ENCODE assay signal across 8 mouse cellular contexts in genomic region chr9:21424631-21425555, GRCm38 (mm10). TPM values are rescaled to one million over a fixed set of nuclear protein-coding genes. Genes with fewer than 3 reads are reported as not detected.
DNase-seq lines count a peak whose midpoint lies in the region; ATAC-seq and TF ChIP-seq lines count a peak whose summit lies in the region.

Gene Dnm2, plus strand, starts transcription at chr9:21424908.

- TF ChIP-seq EP300 in MEL (IDR thresholded peaks at IDR 0.05; ENCODE audit: low read depth in 1 of 2, low read length in 2 of 2) = no peak

- peak; percentile 99 for ATAC-seq in forebrain, postnatal 0 days
- peak; percentile 98 for ATAC-seq in lung, embryonic 15.5 days (ENCODE audit: borderline replicate concordance, extremely low read depth, low FRiP score, low TSS enrichment)

- peak within 1 kb of the TSS; percentile 53 to 78 for H3K4me3 ChIP-seq in MEL (ENCODE audit: control insufficient read depth in 1 of 2, insufficient read depth in 1 of 2, low read depth in 2 of 2, low read length in 2 of 2)
- H3K4me3 ChIP-seq in cerebellum, adult 2 months (replicated peaks; ENCODE audit: insufficient read depth, low read depth, low read length) = peak within 1 kb of the TSS; percentile 83
- peak within 1 kb of the TSS; percentile 83 for H3K4me3 ChIP-seq in forebrain, postnatal 0 days (ENCODE audit: low read depth, low read length)
- H3K4me3 ChIP-seq in lung, embryonic 15.5 days = peak within 1 kb of the TSS; percentile 70

- peaks cover 17 to 41% of the 10 kb centered on the region in 2 experiments for H3K4me1 ChIP-seq in MEL (ENCODE audit: control insufficient read depth in 1 of 2, insufficient read depth in 2 of 2, low read length in 2 of 2)
- H3K4me1 ChIP-seq in cerebellum, adult 2 months (ENCODE audit: control insufficient read depth, insufficient read depth, low read length) = peaks cover 27% of the 10 kb centered on the region
- H3K4me1 ChIP-seq in forebrain, postnatal 0 days (ENCODE audit: insufficient read depth) = peaks cover 15% of the 10 kb centered on the region
- H3K4me1 ChIP-seq in lung, embryonic 15.5 days = peaks cover 24% of the 10 kb centered on the region

- H3K27ac ChIP-seq in MEL (ENCODE audit: control insufficient read depth, low read depth, low read length) = peak within 1 kb of the TSS; percentile 70
- H3K27ac ChIP-seq in cerebellum, adult 2 months (ENCODE audit: insufficient read depth, low read length) = peak within 1 kb of the TSS; percentile 19
- H3K27ac ChIP-seq in forebrain, postnatal 0 days (ENCODE audit: low read depth, low read length) = peak within 1 kb of the TSS; percentile 82
- peak within 1 kb of the TSS; percentile 69 for H3K27ac ChIP-seq in lung, embryonic 15.5 days

- H3K9ac ChIP-seq in MEL (ENCODE audit: control insufficient read depth, low read depth, low read length, poor library complexity, severe bottlenecking) = peak within 1 kb of the TSS; percentile 79
- peak within 1 kb of the TSS; percentile 89 for H3K9ac ChIP-seq in forebrain, postnatal 0 days
- H3K9ac ChIP-seq in lung, embryonic 15.5 days = peak within 1 kb of the TSS; percentile 74

- peak within 1 kb of the TSS; percentile 94 for H3K4me2 ChIP-seq in forebrain, postnatal 0 days (ENCODE audit: low read depth)
- H3K4me2 ChIP-seq in lung, embryonic 15.5 days = peak within 1 kb of the TSS; percentile 91

- H3K79me2 ChIP-seq in MEL (ENCODE audit: control insufficient read depth, insufficient read depth, low read length, poor library complexity) = peaks cover 50% of the 10 kb centered on the region

- TF ChIP-seq CTCF in MEL (IDR thresholded peaks at IDR 0.05 in 2 of 3, conservative IDR thresholded peaks at IDR 0.05 in 1 of 3; ENCODE audit: control insufficient read depth in 1 of 3, insufficient read depth in 1 of 3, low read depth in 2 of 3, low read length in 3 of 3, poor library complexity in 1 of 3, severe bottlenecking in 1 of 3) = no peak
- TF ChIP-seq CTCF in cerebellum, adult 2 months (IDR thresholded peaks at IDR 0.05; ENCODE audit: borderline replicate concordance, insufficient read depth, low read depth, low read length) = no peak
- no peak for TF ChIP-seq CTCF in forebrain, postnatal 0 days (IDR thresholded peaks at IDR 0.05; ENCODE audit: low read depth)

- H3K27me3 ChIP-seq in MEL (ENCODE audit: control insufficient read depth in 1 of 2, insufficient read depth in 2 of 2, low read length in 2 of 2) = no peaks in the 10 kb centered on the region
- H3K27me3 ChIP-seq in cerebellum, adult 2 months (ENCODE audit: control insufficient read depth, insufficient read depth, low read length) = no peaks in the 10 kb centered on the region
- H3K27me3 ChIP-seq in forebrain, postnatal 0 days (ENCODE audit: insufficient read depth, low read length) = no peaks in the 10 kb centered on the region
- H3K27me3 ChIP-seq in lung, embryonic 15.5 days = no peaks in the 10 kb centered on the region

- TF ChIP-seq POLR2A in MEL (IDR thresholded peaks at IDR 0.05; ENCODE audit: control insufficient read depth in 1 of 2, insufficient read depth in 1 of 2, low read depth in 1 of 2, low read length in 2 of 2, poor library complexity in 1 of 2) = peak in 1 of 2 experiments; percentile 96; a peak in 2 of 4 replicates
- peak; percentile 70 for TF ChIP-seq POLR2A in cerebellum, adult 2 months (IDR thresholded peaks at IDR 0.05; ENCODE audit: borderline replicate concordance, insufficient read depth, low read length)

- H3K9me3 ChIP-seq in MEL (replicated peaks; ENCODE audit: insufficient read depth, low read length) = no peaks in the 10 kb centered on the region
- H3K9me3 ChIP-seq in forebrain, postnatal 0 days (ENCODE audit: low read length) = no peaks in the 10 kb centered on the region
- no peaks in the 10 kb centered on the region for H3K9me3 ChIP-seq in lung, embryonic 15.5 days

- peak; percentile 100 for DNase-seq in MEL (ENCODE audit: low read depth, low spot score)
- DNase-seq in cerebellum, adult 2 months = peak; percentile 100
- DNase-seq in forebrain, postnatal 0 days = peak; percentile 99
- DNase-seq in heart, postnatal 4 days = peak; percentile 99
- peak; percentile 99 to 100 for DNase-seq in layer of hippocampus, adult 8-10 months (ENCODE audit: low spot score in 2 of 2)
- peak; percentile 97 for DNase-seq in ovary, adult 18-20 months (ENCODE audit: low spot score)
- DNase-seq in thymus, postnatal 0 days (ENCODE audit: low spot score) = peak; percentile 100

- under 1% methylated on average over 82 of the region's 82 CpGs for WGBS in cerebellum, adult 2 months
- 2% methylated on average over 82 of the region's 82 CpGs for WGBS in forebrain, postnatal 0 days
- WGBS in lung, embryonic 15.5 days = under 1% methylated on average over 74 of the region's 82 CpGs

- H3K36me3 ChIP-seq in MEL (ENCODE audit: control insufficient read depth in 1 of 2, insufficient read depth in 2 of 2, low read length in 2 of 2) = peaks cover 3 to 42% of the 10 kb centered on the region in 2 experiments; a peak in 3 of 4 replicates
- peaks cover 11% of the 10 kb centered on the region for H3K36me3 ChIP-seq in forebrain, postnatal 0 days (ENCODE audit: insufficient read depth)
- peaks cover 10% of the 10 kb centered on the region for H3K36me3 ChIP-seq in lung, embryonic 15.5 days

- TF ChIP-seq RAD21 in MEL (IDR thresholded peaks at IDR 0.05; ENCODE audit: low read depth, low read length) = no peak

TF ChIP-seq in MEL, 35 proteins besides CTCF, POLR2A, EP300 and RAD21:
- TF ChIP-seq MYB (IDR thresholded peaks at IDR 0.05; ENCODE audit: low read depth, low read length) = no peak
- no peak for TF ChIP-seq ZMIZ1 (IDR thresholded peaks at IDR 0.05; ENCODE audit: low read depth, low read length)
- no peak for TF ChIP-seq POLR2AphosphoS5 (IDR thresholded peaks at IDR 0.05; ENCODE audit: borderline replicate concordance, low read depth, low read length)
- no peak for TF ChIP-seq HCFC1 (IDR thresholded peaks at IDR 0.05; ENCODE audit: low read depth, low read length)
- no peak for TF ChIP-seq RCOR1 (IDR thresholded peaks at IDR 0.05; ENCODE audit: low read depth, low read length)
- TF ChIP-seq GATA1 (IDR thresholded peaks at IDR 0.05; ENCODE audit: low read depth, low read length) = peak; percentile 79; the same call in 1 of the 2 replicates
- TF ChIP-seq USF1 (IDR thresholded peaks at IDR 0.05; ENCODE audit: low read depth, low read length) = no peak
- peak; percentile 97 for TF ChIP-seq UBTF (IDR thresholded peaks at IDR 0.05; ENCODE audit: borderline replicate concordance, insufficient read depth, low read depth, low read length)
- TF ChIP-seq ZKSCAN1 (IDR thresholded peaks at IDR 0.05; ENCODE audit: low read depth, low read length) = no peak
- TF ChIP-seq NRF1 (IDR thresholded peaks at IDR 0.05; ENCODE audit: insufficient read depth, low read depth, low read length, poor library complexity, severe bottlenecking) = no peak

RNA-seq across cellular contexts. Expression of gene Dnm2, which starts in this region (rescaled TPM):
- total RNA-seq in MEL (2012; rRNA removed) = 110 and 117 TPM in 2 replicates
- 100 to 1,000 TPM; 237 to 832 TPM for polyA plus RNA-seq in MEL (2012; ENCODE audit: insufficient read depth in 1 of 2, insufficient read length in 2 of 2, low read depth in 1 of 2, low replicate concordance in 2 of 2, missing spikeins in 1 of 2)
- polyA plus RNA-seq in cerebellum, adult 2 months (2012; rRNA removed) = 66.9 and 68.6 TPM in 2 replicates
- total RNA-seq in forebrain, postnatal 0 days (2014; rRNA removed) = 65.6 and 68.5 TPM in 2 replicates
- 56.0 and 64.0 TPM in 2 replicates for polyA plus RNA-seq in forebrain, postnatal 0 days (2015; fragmentation: Nextera tagmentation; extraction: Ambion mirVana)
- 10 to 100 TPM; 83.9 to 86.7 TPM for total RNA-seq in heart, postnatal 4 days (2021)
- total RNA-seq in layer of hippocampus, adult 8-10 months (2022) = 10 to 100 TPM; 60.8 to 76.0 (median 71.2) TPM
- 73.6 and 77.4 TPM in 2 replicates for polyA plus RNA-seq in lung, embryonic 15.5 days (2015; fragmentation: Nextera tagmentation; extraction: Ambion mirVana)
- polyA plus RNA-seq in thymus, postnatal 0 days (2015; fragmentation: Nextera tagmentation; extraction: Ambion mirVana) = 107 TPM in 2 replicates

Comparison
In these comparisons a context has a peak if more than half of its experiments do, and no peak if none do; other contexts are left out.
1. Peak in every context shown above with its lines: DNase-seq, ATAC-seq, H3K4me3 ChIP-seq and H3K27ac ChIP-seq.
2. H3K27ac ChIP-seq: peak in every context shown above with its lines; median percentile 82 in forebrain, postnatal 0 days; 70 in MEL; 69 in lung, embryonic 15.5 days; 19 in cerebellum, adult 2 months.